Mouse (Mus musculus) CD8-positive naive resting alpha-beta T cell, adult 2 months (primary cell): ENCODE measurements around the gene Gm8229.
"Not testable (repeated sequence)": the region's sequence is repeated elsewhere in the genome, so short reads cannot be mapped to it uniquely, and the experiment has no call there.

Source experiments
- DNase-seq, 2 experiments: peaks; one replicate each; pipeline ENCODE4 v3.0.0; 2022; ENCODE audit warnings: low read depth in 2 of 2, low spot score in 2 of 2

Gene Gm8229

DNA sequence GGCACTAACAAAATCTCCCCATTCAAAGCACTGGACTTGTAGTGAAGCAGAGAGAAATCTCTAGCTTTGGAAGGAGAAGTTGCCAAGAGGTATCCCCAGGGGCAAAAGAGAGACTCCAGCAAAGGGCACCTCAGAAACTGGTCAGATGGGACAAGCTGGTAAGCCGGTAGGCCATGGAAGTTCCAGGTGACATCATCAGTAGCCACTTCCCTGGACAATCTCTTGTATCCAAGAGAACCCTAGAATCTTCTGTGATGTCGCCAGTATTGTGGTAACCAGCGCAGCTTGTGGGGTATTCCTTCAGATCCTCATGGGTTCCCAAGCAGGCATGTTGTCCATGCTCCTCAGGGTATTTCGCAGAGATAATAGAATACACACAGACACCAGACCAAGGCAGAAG is at the start of gene Gm8229:
Gm8229 (plus strand) TSS at position 301 of the 400 bp plus-strand sequence.
- not testable (repeated sequence) for DNase-seq

DNA sequence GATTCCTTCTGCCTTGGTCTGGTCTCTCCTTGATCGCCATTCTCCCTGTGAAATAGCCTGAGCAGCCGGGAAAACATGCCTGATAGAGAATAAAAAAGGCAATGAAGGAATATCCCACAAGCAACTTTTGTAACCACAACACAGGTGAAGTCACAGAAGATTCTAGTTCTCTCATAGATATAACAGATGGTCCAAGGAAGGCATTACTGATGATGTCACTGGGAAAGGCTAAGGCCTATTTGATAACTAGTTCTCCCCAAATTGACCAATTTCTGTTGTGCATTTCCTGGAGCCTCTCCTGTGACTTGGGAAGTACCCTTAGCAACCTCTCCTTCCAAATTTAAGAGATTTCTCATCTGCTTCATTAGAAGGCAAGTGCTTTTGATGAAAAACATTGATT is 26.7 kb upstream of the Gm8229 start, which contains the start of gene Gm5930:
Gm5930 (minus strand) TSS at position 101 of the 400 bp plus-strand sequence.
- DNase-seq = not testable (repeated sequence)

DNA sequence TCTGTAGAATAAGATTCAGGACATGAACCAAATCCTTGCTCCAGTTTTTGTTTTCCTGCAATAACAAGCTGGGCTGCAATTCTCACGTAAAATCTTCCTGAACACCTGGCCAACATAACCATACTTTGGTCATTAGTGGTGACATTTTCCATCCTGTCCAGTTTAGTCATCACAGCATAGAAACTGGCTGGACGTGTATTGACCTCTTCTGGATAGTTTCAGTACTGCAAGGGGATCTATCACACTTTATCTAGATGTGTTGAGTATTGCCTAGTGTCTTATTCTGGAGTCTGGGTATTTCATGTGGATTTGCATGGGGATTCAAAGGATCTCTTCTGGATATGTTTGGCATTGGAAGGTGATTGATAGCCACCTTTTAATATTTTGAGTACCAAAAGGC is 3.7 kb upstream of the Gm8229 start:
- not testable (repeated sequence) for DNase-seq

DNA sequence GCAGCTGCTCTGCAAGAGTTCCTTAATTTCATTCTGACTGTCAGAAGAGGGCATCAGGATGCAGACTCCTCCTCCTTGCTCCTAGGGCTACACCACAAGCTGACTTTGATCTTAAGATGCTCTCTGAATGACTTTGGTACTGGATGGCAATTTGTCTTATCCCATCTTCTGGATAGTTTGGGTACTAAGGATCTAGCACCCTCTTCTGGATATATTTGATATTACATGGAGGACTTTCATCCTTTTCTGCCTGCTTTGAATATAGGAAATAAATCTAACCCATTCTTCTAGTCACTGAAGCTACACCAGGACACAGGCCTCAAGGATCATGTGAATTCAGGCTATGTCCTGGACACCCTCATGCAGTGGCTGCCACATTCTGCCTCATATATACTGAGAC is 2.9 kb upstream of the Gm8229 start:
- not testable (repeated sequence) for DNase-seq

DNA sequence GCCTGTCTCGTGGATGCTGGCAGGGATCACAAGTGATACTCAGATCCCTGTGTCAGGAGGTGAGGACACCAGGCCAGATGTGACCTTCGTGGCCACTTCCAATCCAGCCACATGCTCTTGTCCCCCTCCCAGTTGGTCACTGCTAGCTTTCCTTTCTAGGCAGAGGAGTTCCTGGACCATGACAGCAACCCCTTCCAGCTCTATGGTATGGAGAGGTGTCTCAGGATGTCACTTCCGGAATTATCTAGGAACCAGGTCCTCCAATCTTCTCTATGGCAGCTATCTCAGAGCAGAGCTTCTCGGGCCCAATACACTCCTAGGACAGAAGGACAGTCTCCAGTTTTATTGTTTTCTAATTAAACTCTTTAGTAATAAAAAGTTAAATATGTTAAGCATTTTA is 19.1 kb downstream of the Gm8229 start:
- DNase-seq = not testable (repeated sequence)

DNA sequence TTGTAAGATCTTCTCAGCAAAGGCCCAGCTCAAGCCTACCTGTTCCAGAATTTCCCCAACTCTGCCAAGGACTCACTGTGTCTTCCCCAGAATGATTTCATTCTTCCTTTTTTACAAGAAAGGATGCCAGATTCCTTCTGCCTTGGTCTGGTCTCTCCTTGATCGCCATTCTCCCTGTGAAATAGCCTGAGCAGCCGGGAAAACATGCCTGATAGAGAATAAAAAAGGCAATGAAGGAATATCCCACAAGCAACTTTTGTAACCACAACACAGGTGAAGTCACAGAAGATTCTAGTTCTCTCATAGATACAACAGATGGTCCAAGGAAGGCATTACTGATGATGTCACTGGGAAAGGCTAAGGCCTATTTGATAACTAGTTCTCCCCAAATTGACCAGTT is 45.4 kb downstream of the Gm8229 start, which contains the start of gene Gm3371:
Gm3371 (minus strand) TSS at position 101 of the 400 bp plus-strand sequence.
- DNase-seq = not testable (repeated sequence)
